Mouse (Mus musculus) heart, postnatal 25 days (tissue): ENCODE measurements around the gene Suds3. TPM values are rescaled to one million over a fixed set of nuclear protein-coding genes. Genes with fewer than 3 reads are reported as not detected.

Experiments
- DNase-seq: peaks from one replicate; pipeline ENCODE4 v3.0.0; 2022; ENCODE audit warnings: low spot score
- intact Hi-C: fragments of 180-260 bp; cut with DNase I; formaldehyde crosslinking; loops from one replicate; pipeline ENCODE4 v1.15.1; 2025
- total RNA-seq, 2 experiments: library from RNA; stranded (reverse); gene quantifications; 2 replicates each; pipeline ENCODE4 v1.2.3; 2021

The Suds3 gene
- total RNA-seq, 2 experiments from 2014 or later: 87.3 to 90.4 TPM

DNA sequence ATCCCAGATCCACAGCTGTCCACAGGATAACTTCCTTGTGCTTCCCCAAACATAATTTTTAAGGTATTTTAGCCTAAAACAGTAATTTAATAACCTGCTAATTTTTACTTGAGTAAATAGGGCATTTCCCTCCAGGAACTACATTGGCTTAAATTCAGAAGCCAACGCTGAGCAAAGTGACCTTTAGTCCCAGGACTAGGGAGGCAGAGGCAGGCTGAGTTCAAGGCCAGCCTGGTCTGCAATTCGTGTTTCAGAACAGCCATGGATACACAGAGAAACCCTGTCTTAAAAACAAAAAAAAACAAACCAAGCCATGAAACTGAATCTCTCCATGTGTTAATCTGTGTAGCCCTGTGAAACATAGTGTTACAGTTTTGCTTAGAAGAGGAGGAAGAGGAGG, 747 bp upstream of the Suds3 start:
- DNase-seq: no peak
- intact Hi-C loops: loop anchor here (5.0 kb wide), 3 partner anchors 171 to 376 kb away; partner anchors contain the start of gene Pebp1

- intact Hi-C loops: loop anchor here (5.0 kb wide), 3 partner anchors 172 to 377 kb away; partner anchors contain the start of gene Pebp1
- no peak for DNase-seq
These were observed 633 bp downstream of the Suds3 start for GRCm38 (mm10) chr5:117115193-117115767.

- no peak for DNase-seq
- intact Hi-C loops: loop anchor here (5.0 kb wide), 3 partner anchors 173 to 378 kb away; partner anchors contain the start of gene Pebp1
These were observed 1.2 kb downstream of the Suds3 start for GRCm38 (mm10) chr5:117114581-117115192.

- no peak for DNase-seq
- intact Hi-C loops: no loop called here
These were observed 2.6 kb downstream of the Suds3 start for GRCm38 (mm10) chr5:117113330-117113729.

DNA sequence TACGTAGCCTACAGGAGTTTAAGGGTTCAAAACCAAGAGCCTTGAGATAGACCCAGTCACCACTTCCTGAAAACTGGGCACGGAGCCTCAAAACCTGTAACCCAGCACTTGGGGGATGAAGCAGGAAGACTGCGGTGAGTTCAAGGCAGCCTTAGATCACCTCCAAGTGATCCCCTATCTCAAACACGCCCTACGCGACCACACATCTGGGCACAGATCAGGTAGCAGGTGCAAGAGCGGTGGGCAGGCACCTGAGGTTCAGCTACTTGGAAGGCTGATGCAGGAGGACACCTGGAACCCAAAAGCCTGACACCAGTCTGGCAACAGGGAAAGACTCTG, 4.2 kb downstream of the Suds3 start:
- intact Hi-C loops: no loop called here
- no peak for DNase-seq

- DNase-seq: no peak
- intact Hi-C loops: no loop called here
These were observed 4.7 kb downstream of the Suds3 start for GRCm38 (mm10) chr5:117111064-117111773.

DNA sequence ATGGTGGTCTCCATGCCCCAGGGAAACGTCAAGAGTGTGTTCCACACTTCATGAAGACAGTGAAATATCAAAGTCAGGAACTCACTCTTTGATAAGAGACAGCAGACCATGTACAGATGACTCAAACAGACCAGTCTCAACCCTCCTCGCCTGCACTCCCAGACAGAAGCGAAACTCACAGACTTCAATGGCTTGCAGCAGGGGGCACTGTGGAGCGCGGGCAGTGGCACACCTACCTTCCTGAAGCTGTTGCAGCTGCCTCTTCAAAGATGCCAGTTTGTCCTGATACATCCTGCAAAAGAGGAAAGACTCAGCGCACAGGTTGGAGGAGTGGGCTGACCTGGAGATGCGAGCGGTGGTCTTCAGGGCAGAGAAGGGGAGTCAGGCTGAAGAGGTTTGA, 6.4 kb downstream of the Suds3 start:
- DNase-seq: no peak

DNA sequence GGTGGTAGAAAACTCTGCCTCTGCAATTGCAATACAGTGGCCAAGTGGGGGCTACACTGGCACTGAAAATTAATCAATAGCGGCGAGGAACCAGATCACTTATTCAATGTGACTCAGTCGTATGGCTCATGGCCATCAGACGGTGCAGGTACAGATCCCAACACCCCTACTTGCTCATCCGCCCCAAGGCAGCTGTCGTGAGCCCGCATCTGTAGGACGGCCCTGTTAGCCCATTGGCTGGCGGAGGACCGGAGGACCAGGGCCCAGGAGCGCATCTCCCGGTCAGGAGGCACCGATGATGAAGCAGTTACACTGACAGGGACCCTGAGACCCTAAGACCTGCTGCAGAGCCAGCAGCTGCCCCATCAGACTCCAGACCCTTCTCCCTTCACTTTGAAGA, 7.2 kb downstream of the Suds3 start:
- intact Hi-C loops: no loop called here
- DNase-seq: no peak

More for the DNA sequence above, 6.4 kb downstream of the Suds3 start:
- intact Hi-C loops: no loop called here

- intact Hi-C loops: no loop called here
- no peak for DNase-seq
These were observed 7.6 kb downstream of the Suds3 start for GRCm38 (mm10) chr5:117108292-117108691.

GRCm38 (mm10) chr5:117105761-117106160, 10.2 kb downstream of the Suds3 start:
- no peak for DNase-seq
- intact Hi-C loops: no loop called here

- intact Hi-C loops: no loop called here
These were observed 11.6 kb downstream of the Suds3 start for GRCm38 (mm10) chr5:117104329-117104728.

GRCm38 (mm10) chr5:117103194-117103929, 12.6 kb downstream of the Suds3 start:
- intact Hi-C loops: no loop called here
- no peak for DNase-seq

More at GRCm38 (mm10) chr5:117104329-117104728, 11.6 kb downstream of the Suds3 start:
- no peak for DNase-seq

GRCm38 (mm10) chr5:117099742-117100141, 16.2 kb downstream of the Suds3 start:
- DNase-seq: no peak
- intact Hi-C loops: loop anchor here (10.0 kb wide), 1 partner anchor 975 kb away; no protein-coding TSS in a partner anchor

DNA sequence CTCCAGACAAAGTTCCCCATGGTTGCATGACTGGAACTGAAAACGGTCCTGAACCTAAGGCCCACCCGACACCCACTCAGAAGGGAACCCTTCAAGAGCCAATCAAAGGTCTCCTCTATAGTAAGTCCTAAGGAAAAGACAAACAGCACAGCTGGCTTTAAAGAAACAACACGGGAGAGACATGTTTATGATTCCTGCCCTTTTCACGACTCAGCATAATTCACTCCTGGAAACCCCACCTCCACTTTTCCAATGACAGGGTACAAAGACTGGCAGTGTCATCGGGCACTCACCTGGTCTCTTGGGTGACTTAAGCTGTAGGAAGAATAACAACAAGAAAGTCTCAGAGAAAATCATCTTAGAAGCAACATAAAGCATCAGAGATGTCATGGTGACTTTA, 16.9 kb downstream of the Suds3 start:
- no peak for DNase-seq
- intact Hi-C loops: loop anchor here (10.0 kb wide), 1 partner anchor 974 kb away; no protein-coding TSS in a partner anchor

DNA sequence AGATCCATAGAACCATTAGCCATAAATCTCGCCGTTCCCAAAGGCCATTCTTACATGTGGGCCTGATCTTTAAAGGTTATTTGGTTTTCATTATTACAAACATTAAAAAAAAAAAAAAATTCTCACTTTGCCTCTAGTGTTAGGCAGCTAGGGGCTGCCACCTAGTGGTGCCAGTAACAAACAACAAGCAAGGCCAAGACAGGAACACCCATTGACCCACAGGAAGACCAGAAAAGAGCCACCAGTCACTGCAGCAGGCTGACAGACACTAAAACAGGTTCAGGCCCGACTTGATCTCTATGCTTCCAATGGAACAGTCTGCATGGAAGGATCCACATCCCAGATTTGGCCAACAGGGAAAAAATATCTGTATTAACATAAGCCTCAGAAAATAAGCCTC, 19.2 kb downstream of the Suds3 start:
- no peak for DNase-seq
- intact Hi-C loops: loop anchor here (10.0 kb wide), 1 partner anchor 972 kb away; no protein-coding TSS in a partner anchor

- intact Hi-C loops: loop anchor here (10.0 kb wide), 1 partner anchor 970 kb away; no protein-coding TSS in a partner anchor
- no peak for DNase-seq
These were observed 21.5 kb downstream of the Suds3 start for GRCm38 (mm10) chr5:117094431-117094830.

DNA sequence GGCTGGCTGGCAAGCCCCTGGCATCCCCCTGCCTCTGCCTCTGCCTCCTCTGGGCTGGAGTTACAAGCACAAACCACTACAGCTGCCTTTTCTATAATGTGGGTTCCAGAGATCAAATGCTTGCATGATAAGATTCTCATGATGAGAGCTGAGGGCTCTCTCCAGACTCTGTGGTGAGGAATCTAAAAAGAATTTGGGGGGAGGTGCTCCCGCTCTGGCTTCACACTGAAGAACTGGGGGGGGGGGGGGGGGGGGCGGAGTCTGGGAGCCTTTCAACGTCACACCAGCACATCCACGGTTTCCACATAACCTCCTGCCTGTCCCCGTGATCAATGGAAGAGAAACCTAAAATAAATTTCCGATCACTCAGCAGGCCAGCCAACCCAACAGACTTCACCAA, 26.1 kb downstream of the Suds3 start:
- intact Hi-C loops: loop anchor here (10.0 kb wide), 1 partner anchor 965 kb away; no protein-coding TSS in a partner anchor
- no peak for DNase-seq

DNA sequence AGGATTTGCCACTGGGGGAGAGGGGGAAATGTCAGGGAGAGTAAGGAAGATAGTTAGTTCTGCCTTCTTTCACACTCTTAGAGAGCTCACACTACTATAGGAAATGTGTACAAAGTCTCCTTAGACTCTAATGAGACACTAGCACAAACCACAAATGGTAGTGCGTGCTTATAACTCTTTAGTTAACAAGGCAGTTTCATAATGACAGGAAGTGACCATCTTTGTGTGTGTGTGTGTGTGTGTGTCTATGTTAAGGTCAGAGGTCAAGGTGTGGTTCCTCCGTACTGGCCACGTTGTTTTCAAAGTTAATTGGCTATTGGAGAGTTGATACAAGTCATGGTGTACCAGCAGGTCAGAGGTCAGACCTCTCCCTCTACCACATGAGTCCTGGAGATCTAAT, 26.8 kb downstream of the Suds3 start:
- intact Hi-C loops: no loop called here
- no peak for DNase-seq

DNA sequence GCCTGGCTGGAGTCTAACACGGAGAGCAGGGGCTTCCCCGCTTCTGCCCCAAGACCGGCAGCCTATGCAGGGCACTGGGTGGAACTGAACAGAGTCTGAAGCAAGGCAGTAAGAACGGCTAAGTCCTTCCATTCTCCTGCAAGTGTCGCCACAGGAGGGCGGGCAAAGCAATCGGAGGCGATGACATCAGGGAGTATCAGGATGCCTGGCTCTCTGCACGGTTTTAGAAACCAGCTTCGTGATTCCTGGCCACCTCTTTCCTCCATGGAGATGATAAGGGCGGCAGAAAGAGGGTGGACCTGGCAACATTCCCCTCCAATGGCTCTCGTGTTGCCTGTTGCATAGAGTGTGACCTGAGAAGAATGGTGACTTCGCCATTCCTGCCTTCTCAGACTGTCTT, 28.2 kb downstream of the Suds3 start:
- DNase-seq: no peak
- intact Hi-C loops: no loop called here

- DNase-seq: no peak
- intact Hi-C loops: no loop called here
These were observed 46.4 kb downstream of the Suds3 start for GRCm38 (mm10) chr5:117069498-117069894.
